8 mouse cellular contexts compared by ENCODE assay signal in the genomic region with DNA sequence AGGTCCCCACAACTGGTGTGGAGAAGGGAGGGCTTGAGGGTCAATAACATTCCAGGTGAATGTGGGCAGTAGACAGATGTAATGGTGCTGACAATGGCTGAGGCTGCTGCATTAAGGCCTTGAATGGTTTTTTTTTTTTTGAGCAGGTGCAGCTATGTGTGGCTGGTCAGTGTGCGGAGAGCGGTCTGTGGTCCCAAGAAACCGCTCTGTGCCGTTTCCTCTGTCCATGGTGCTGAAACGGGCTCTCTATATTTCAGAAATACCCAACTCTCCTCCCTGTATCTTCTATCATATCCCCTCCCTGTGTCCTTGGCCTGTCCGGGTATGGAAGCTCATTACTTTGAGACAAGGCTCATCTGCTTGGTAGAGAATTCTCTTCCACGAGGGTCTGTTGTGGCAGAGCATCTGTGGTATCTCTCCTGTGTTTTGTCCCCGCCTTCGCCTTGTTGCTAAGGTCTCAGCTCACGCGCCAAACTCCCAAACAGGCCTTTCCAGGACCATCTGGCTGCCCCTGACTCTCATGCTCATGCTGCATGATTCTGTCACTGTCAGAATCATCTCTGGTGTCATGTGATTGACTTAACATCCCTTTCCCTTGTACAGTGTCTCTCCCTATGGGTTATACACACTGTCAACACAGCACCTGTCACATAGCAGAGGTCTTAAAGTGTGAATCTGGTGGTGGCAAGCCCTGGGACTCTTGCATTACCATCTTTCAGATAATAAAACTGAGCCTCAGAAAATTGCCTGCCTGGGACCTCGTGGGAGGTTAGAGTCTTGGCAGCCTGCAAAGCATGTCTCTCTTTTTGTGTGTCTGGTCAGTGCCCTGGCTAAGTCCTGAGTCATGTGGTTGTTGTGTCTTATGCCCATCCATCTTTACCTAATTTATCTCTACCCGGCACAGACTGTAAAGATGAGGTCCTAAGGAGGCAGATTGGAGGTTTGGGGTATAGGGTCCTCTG.
DNase-seq lines count a peak whose midpoint lies in the region; ATAC-seq and TF ChIP-seq lines count a peak whose summit lies in the region.
"Had no signal": no experiment of that assay in that cellular context is flagged by ENCODE, and none has a peak within 500 bp of the region (broad histone marks: within the 10 kb centered on the region; RNA-seq: fewer than 3 reads in every experiment).

No protein-coding gene starts in this region.

- H3K36me3 ChIP-seq in lung, postnatal 0 days (ENCODE audit: insufficient read depth, low read length), result no peaks in the 10 kb centered on the region
- H3K36me3 ChIP-seq: limb, embryonic 15.5 days had no signal

- TF ChIP-seq CTCF in lung, postnatal 0 days (IDR thresholded peaks at IDR 0.05), result no peak
- no peak for TF ChIP-seq CTCF in left cerebral cortex, adult 2 months (IDR thresholded peaks at IDR 0.05)

- no peaks in the 10 kb centered on the region for H3K27me3 ChIP-seq in lung, postnatal 0 days (replicated peaks; ENCODE audit: insufficient read depth, low read length)

- WGBS in lung, postnatal 0 days, result 40% methylated on average over 13 of the region's 13 CpGs

- TF ChIP-seq EP300 in lung, postnatal 0 days (IDR thresholded peaks at IDR 0.05), result no peak

- no peak overlapping the region for H3K4me2 ChIP-seq in lung, postnatal 0 days (replicated peaks; ENCODE audit: low read depth, low read length)
- H3K4me2 ChIP-seq: limb, embryonic 15.5 days had no signal

- ATAC-seq in lung, postnatal 0 days, result no peak

- no peaks in the 10 kb centered on the region for H3K4me1 ChIP-seq in lung, postnatal 0 days (ENCODE audit: insufficient read depth, low read depth, low read length)
- H3K4me1 ChIP-seq: limb, embryonic 15.5 days had no signal

- peak; percentile 44 for DNase-seq in layer of hippocampus, adult 11-12 months (ENCODE audit: low spot score)
- no peak for DNase-seq in layer of hippocampus, adult 9-10 months (ENCODE audit: low spot score)
- peak; percentile 62 for DNase-seq in R1 (ENCODE audit: low read depth, low spot score)
- peak; percentile 78 for DNase-seq in embryo, embryonic 10 days (ENCODE audit: low spot score)
- peak; percentile 62 for DNase-seq in lung, postnatal 0 days (ENCODE audit: low spot score)
- DNase-seq in spleen, adult 12 weeks (ENCODE audit: low spot score), result no peak
- DNase-seq in left cerebral cortex, adult 2 months (ENCODE audit: extremely low spot score in 1 of 2, low spot score in 2 of 2), result no peak

- intact Hi-C loops in left cerebral cortex, adult 2 months (cut with DNase I), result no loop called here

- no peaks in the 10 kb centered on the region for H3K9me3 ChIP-seq in lung, postnatal 0 days (ENCODE audit: low read length)
- H3K9me3 ChIP-seq: limb, embryonic 15.5 days had no signal

- no peak overlapping the region for H3K27ac ChIP-seq in lung, postnatal 0 days (ENCODE audit: low read length)
- H3K27ac ChIP-seq in left cerebral cortex, adult 2 months, result no peak overlapping the region
- H3K27ac ChIP-seq: limb, embryonic 15.5 days had no signal

- no peak overlapping the region for H3K4me3 ChIP-seq in lung, postnatal 0 days (ENCODE audit: low read depth, low read length)
- H3K4me3 ChIP-seq in left cerebral cortex, adult 2 months, result no peak overlapping the region
- H3K4me3 ChIP-seq: limb, embryonic 15.5 days had no signal

- no peak overlapping the region for H3K9ac ChIP-seq in lung, postnatal 0 days (replicated peaks; ENCODE audit: low read depth)
- H3K9ac ChIP-seq: limb, embryonic 15.5 days had no signal

Comparison
In these comparisons a context has a peak if more than half of its experiments do, and no peak if none do; other contexts are left out.
1. DNase-seq: peak in layer of hippocampus, adult 11-12 months (single experiment), R1 (single experiment), embryo, embryonic 10 days (single experiment) and lung, postnatal 0 days (single experiment); none in layer of hippocampus, adult 9-10 months (single experiment), spleen, adult 12 weeks (single experiment) and left cerebral cortex, adult 2 months (0 of 2).